ENCODE assay signal across 8 mouse cellular contexts in genomic region chr15:94404071-94404545, GRCm38 (mm10).
DNase-seq lines count a peak whose midpoint lies in the region; ATAC-seq and TF ChIP-seq lines count a peak whose summit lies in the region.

No protein-coding gene starts in this region.

- H3K9ac ChIP-seq in lung, postnatal 0 days (replicated peaks; ENCODE audit: low read depth): no peak overlapping the region; the same call in 1 of the 2 replicates

- peaks cover 29% of the 10 kb centered on the region for H3K4me1 ChIP-seq in hindbrain, embryonic 10.5 days (replicated peaks)
- H3K4me1 ChIP-seq in lung, postnatal 0 days (ENCODE audit: insufficient read depth, low read depth, low read length): peaks cover 7% of the 10 kb centered on the region; the same call in 1 of the 2 replicates

- no peaks in the 10 kb centered on the region for H3K9me3 ChIP-seq in hindbrain, embryonic 10.5 days
- no peaks in the 10 kb centered on the region for H3K9me3 ChIP-seq in lung, postnatal 0 days (ENCODE audit: low read length)

- peak overlapping the region; percentile 78 for H3K4me3 ChIP-seq in hindbrain, embryonic 10.5 days
- H3K4me3 ChIP-seq in lung, postnatal 0 days (ENCODE audit: low read depth, low read length): peak overlapping the region; percentile 47

- peak overlapping the region; percentile 85 for H3K4me2 ChIP-seq in lung, postnatal 0 days (replicated peaks; ENCODE audit: low read depth, low read length)

- peaks cover 49% of the 10 kb centered on the region for H3K27me3 ChIP-seq in hindbrain, embryonic 10.5 days (ENCODE audit: insufficient read depth, poor library complexity, severe bottlenecking)
- peaks cover 10% of the 10 kb centered on the region for H3K27me3 ChIP-seq in lung, postnatal 0 days (replicated peaks; ENCODE audit: insufficient read depth, low read length)

- peak; percentile 94 for ATAC-seq in lung, postnatal 0 days

- TF ChIP-seq EP300 in lung, postnatal 0 days (IDR thresholded peaks at IDR 0.05): no peak

- TF ChIP-seq CTCF in lung, postnatal 0 days (IDR thresholded peaks at IDR 0.05): no peak; the same call in 1 of the 2 replicates

- H3K27ac ChIP-seq in hindbrain, embryonic 10.5 days: peak overlapping the region; percentile 88
- H3K27ac ChIP-seq in lung, postnatal 0 days (ENCODE audit: low read length): no peak overlapping the region

- H3K36me3 ChIP-seq in hindbrain, embryonic 10.5 days: no peaks in the 10 kb centered on the region
- no peaks in the 10 kb centered on the region for H3K36me3 ChIP-seq in lung, postnatal 0 days (ENCODE audit: insufficient read depth, low read length)

- DNase-seq in R1 (ENCODE audit: low read depth, low spot score): peak; percentile 50
- peak; percentile 43 for DNase-seq in cerebellum, adult 9-11 months
- peak; percentile 77 to 88 for DNase-seq in frontal cortex, postnatal 10 days (ENCODE audit: low spot score in 2 of 2)
- peak; percentile 82 for DNase-seq in hindbrain, embryonic 10.5 days (ENCODE audit: low spot score)
- DNase-seq in layer of hippocampus, adult 9-11 months: peak; percentile 88
- peak; percentile 61 for DNase-seq in lung, postnatal 0 days (ENCODE audit: low spot score)
- DNase-seq in right cerebral cortex, adult 2 months (ENCODE audit: low spot score in 2 of 2): peak; percentile 84 to 88
- DNase-seq in urinary bladder, postnatal 25 days (ENCODE audit: low spot score): peak; percentile 52

- WGBS in hindbrain, embryonic 10.5 days: 3% methylated on average over 65 of the region's 65 CpGs
- 5% methylated on average over 31 of the region's 65 CpGs for WGBS in lung, postnatal 0 days
